Mouse (Mus musculus): Measurements from ENCODE around the gene Arid4a. TPM values are rescaled to one million over a fixed set of nuclear protein-coding genes. Genes with fewer than 3 reads are reported as not detected.
A peak's percentile ranks its signal among the peaks of the same experiment; 100 is the strongest.

Gene Arid4a
- polyA plus RNA-seq, 1 experiment from 2014 or later, result 29.5 TPM

GRCm38 (mm10) chr12:71047473-71048078, 31.8 kb downstream of the Arid4a start:
- Histone ChIP-seq H3K4me3 (ENCODE audit: control insufficient read depth in 1 of 2, insufficient read depth in 1 of 2, low read depth in 1 of 2, low read length in 2 of 2) (peak overlapping the region in 1 of 2 experiments; percentile 19; a peak in 1 of 4 replicates), H3K4me2 (ENCODE audit: low read length) (peak overlapping the region; percentile 52), H3K4me1 (ENCODE audit: control insufficient read depth in 2 of 2, insufficient read depth in 2 of 2, low read length in 2 of 2) (peaks cover 4 to 21% of the 10 kb centered on the region in 2 experiments), H3K9ac (ENCODE audit: low read length) (peak overlapping the region; percentile 32; the same call in 1 of the 2 replicates), H3K36me3 (ENCODE audit: control insufficient read depth, insufficient read depth, low read length) (peaks cover 35% of the 10 kb centered on the region), H3K9me3 (ENCODE audit: control insufficient read depth, low read length) (no peaks in the 10 kb centered on the region), H3K27me3 (ENCODE audit: control insufficient read depth, insufficient read depth, low read length) (no peaks in the 10 kb centered on the region), H3K27ac (replicated peaks in 1 of 2; ENCODE audit: control insufficient read depth in 1 of 2, insufficient read depth in 1 of 2, low read depth in 2 of 2, low read length in 2 of 2) (peak overlapping the region; percentile 51 to 66)
- 63% methylated on average over 8 of the region's 8 CpGs for WGBS
- ATAC-seq (ENCODE audit: insufficient number of reproducible peaks, insufficient read depth, low FRiP score, low read depth), result no peak

GRCm38 (mm10) chr12:71048117-71048516, 32.3 kb downstream of the Arid4a start:
- peak overlapping the region in 1 of 2 experiments; percentile 19; a peak in 3 of 4 replicates for H3K4me3 ChIP-seq (ENCODE audit: control insufficient read depth in 1 of 2, insufficient read depth in 1 of 2, low read depth in 1 of 2, low read length in 2 of 2)
- H3K27ac ChIP-seq (replicated peaks in 1 of 2; ENCODE audit: control insufficient read depth in 1 of 2, insufficient read depth in 1 of 2, low read depth in 2 of 2, low read length in 2 of 2), result peak overlapping the region; percentile 63 to 66
- peak overlapping the region; percentile 52 for H3K4me2 ChIP-seq (ENCODE audit: low read length)
- H3K9ac ChIP-seq (ENCODE audit: low read length), result peak overlapping the region; percentile 32
- 31% methylated on average over 7 of the region's 7 CpGs for WGBS
- no peaks in the 10 kb centered on the region for H3K27me3 ChIP-seq (ENCODE audit: control insufficient read depth, insufficient read depth, low read length)
- H3K4me1 ChIP-seq (ENCODE audit: control insufficient read depth in 2 of 2, insufficient read depth in 2 of 2, low read length in 2 of 2), result peaks cover 5 to 27% of the 10 kb centered on the region in 2 experiments
- no peak; the same call in 1 of the 2 replicates for ATAC-seq (ENCODE audit: insufficient number of reproducible peaks, insufficient read depth, low FRiP score, low read depth)
- H3K36me3 ChIP-seq (ENCODE audit: control insufficient read depth, insufficient read depth, low read length), result peaks cover 32% of the 10 kb centered on the region
- no peaks in the 10 kb centered on the region for H3K9me3 ChIP-seq (ENCODE audit: control insufficient read depth, low read length)

- H3K4me2 ChIP-seq (ENCODE audit: low read length), result peak overlapping the region; percentile 52
- H3K4me1 ChIP-seq (ENCODE audit: control insufficient read depth in 2 of 2, insufficient read depth in 2 of 2, low read length in 2 of 2), result peaks cover 6 to 27% of the 10 kb centered on the region in 2 experiments
- no peaks in the 10 kb centered on the region for H3K9me3 ChIP-seq (ENCODE audit: control insufficient read depth, low read length)
- no peak for ATAC-seq (ENCODE audit: insufficient number of reproducible peaks, insufficient read depth, low FRiP score, low read depth)
- H3K27me3 ChIP-seq (ENCODE audit: control insufficient read depth, insufficient read depth, low read length), result no peaks in the 10 kb centered on the region
- peak overlapping the region; percentile 32; the same call in 1 of the 2 replicates for H3K9ac ChIP-seq (ENCODE audit: low read length)
- H3K36me3 ChIP-seq (ENCODE audit: control insufficient read depth, insufficient read depth, low read length), result peaks cover 29% of the 10 kb centered on the region
- peak overlapping the region; percentile 63 to 66; a peak in 3 of 4 replicates for H3K27ac ChIP-seq (replicated peaks in 1 of 2; ENCODE audit: control insufficient read depth in 1 of 2, insufficient read depth in 1 of 2, low read depth in 2 of 2, low read length in 2 of 2)
- H3K4me3 ChIP-seq (ENCODE audit: control insufficient read depth in 1 of 2, insufficient read depth in 1 of 2, low read depth in 1 of 2, low read length in 2 of 2), result peak overlapping the region in 1 of 2 experiments; percentile 19; a peak in 3 of 4 replicates
- 35% methylated on average over 1 of the region's 1 CpGs for WGBS
Observed at GRCm38 (mm10) chr12:71048561-71048960, 32.8 kb downstream of the Arid4a start.

- H3K9me3 ChIP-seq (ENCODE audit: control insufficient read depth, low read length), result no peaks in the 10 kb centered on the region
- H3K27ac ChIP-seq (replicated peaks in 1 of 2; ENCODE audit: control insufficient read depth in 1 of 2, insufficient read depth in 1 of 2, low read depth in 2 of 2, low read length in 2 of 2), result no peak overlapping the region; a peak in 1 of 4 replicates
- ATAC-seq (ENCODE audit: insufficient number of reproducible peaks, insufficient read depth, low FRiP score, low read depth), result no peak
- H3K4me1 ChIP-seq (ENCODE audit: control insufficient read depth in 2 of 2, insufficient read depth in 2 of 2, low read length in 2 of 2), result peaks cover 7 to 27% of the 10 kb centered on the region in 2 experiments
- H3K4me3 ChIP-seq (ENCODE audit: control insufficient read depth in 1 of 2, insufficient read depth in 1 of 2, low read depth in 1 of 2, low read length in 2 of 2), result no peak overlapping the region
- H3K27me3 ChIP-seq (ENCODE audit: control insufficient read depth, insufficient read depth, low read length), result no peaks in the 10 kb centered on the region
- H3K4me2 ChIP-seq (ENCODE audit: low read length), result no peak overlapping the region
- no peak overlapping the region; the same call in 1 of the 2 replicates for H3K9ac ChIP-seq (ENCODE audit: low read length)
- peaks cover 19% of the 10 kb centered on the region for H3K36me3 ChIP-seq (ENCODE audit: control insufficient read depth, insufficient read depth, low read length)
- 86% methylated on average over 10 of the region's 10 CpGs for WGBS
Observed at GRCm38 (mm10) chr12:71049596-71050265, 33.9 kb downstream of the Arid4a start.

GRCm38 (mm10) chr12:71051079-71051478, 35.3 kb downstream of the Arid4a start:
- ATAC-seq (ENCODE audit: insufficient number of reproducible peaks, insufficient read depth, low FRiP score, low read depth), result no peak
- no peak overlapping the region for H3K9ac ChIP-seq (ENCODE audit: low read length)

GRCm38 (mm10) chr12:71052341-71052995, 36.7 kb downstream of the Arid4a start:
- no peak for ATAC-seq (ENCODE audit: insufficient number of reproducible peaks, insufficient read depth, low FRiP score, low read depth)

More at GRCm38 (mm10) chr12:71051079-71051478, 35.3 kb downstream of the Arid4a start:
- no peak overlapping the region for H3K27ac ChIP-seq (replicated peaks in 1 of 2; ENCODE audit: control insufficient read depth in 1 of 2, insufficient read depth in 1 of 2, low read depth in 2 of 2, low read length in 2 of 2)
- H3K4me1 ChIP-seq (ENCODE audit: control insufficient read depth in 2 of 2, insufficient read depth in 2 of 2, low read length in 2 of 2), result peaks cover 7 to 27% of the 10 kb centered on the region in 2 experiments
- no peak overlapping the region for H3K4me2 ChIP-seq (ENCODE audit: low read length)
- 75% methylated on average over 3 of the region's 3 CpGs for WGBS
- H3K27me3 ChIP-seq (ENCODE audit: control insufficient read depth, insufficient read depth, low read length), result no peaks in the 10 kb centered on the region
- no peak overlapping the region for H3K4me3 ChIP-seq (ENCODE audit: control insufficient read depth in 1 of 2, insufficient read depth in 1 of 2, low read depth in 1 of 2, low read length in 2 of 2)
- H3K36me3 ChIP-seq (ENCODE audit: control insufficient read depth, insufficient read depth, low read length), result peaks cover 12% of the 10 kb centered on the region
- no peaks in the 10 kb centered on the region for H3K9me3 ChIP-seq (ENCODE audit: control insufficient read depth, low read length)

GRCm38 (mm10) chr12:71053031-71053430, 37.2 kb downstream of the Arid4a start:
- Histone ChIP-seq H3K4me2 (ENCODE audit: low read length) (no peak overlapping the region), H3K27me3 (ENCODE audit: control insufficient read depth, insufficient read depth, low read length) (no peaks in the 10 kb centered on the region), H3K9ac (ENCODE audit: low read length) (no peak overlapping the region), H3K27ac (replicated peaks in 1 of 2; ENCODE audit: control insufficient read depth in 1 of 2, insufficient read depth in 1 of 2, low read depth in 2 of 2, low read length in 2 of 2) (0 out of 4 replicates have a peak overlapping the region, but pooled peaks of 1 of the 2 experiments have one; percentile 47), H3K9me3 (ENCODE audit: control insufficient read depth, low read length) (no peaks in the 10 kb centered on the region), H3K4me3 (ENCODE audit: control insufficient read depth in 1 of 2, insufficient read depth in 1 of 2, low read depth in 1 of 2, low read length in 2 of 2) (no peak overlapping the region), H3K36me3 (ENCODE audit: control insufficient read depth, insufficient read depth, low read length) (peaks cover 8% of the 10 kb centered on the region; the same call in 1 of the 2 replicates), H3K4me1 (ENCODE audit: control insufficient read depth in 2 of 2, insufficient read depth in 2 of 2, low read length in 2 of 2) (peaks cover 7 to 21% of the 10 kb centered on the region in 2 experiments)
- WGBS, result 50% methylated on average over 1 of the region's 1 CpGs
- ATAC-seq (ENCODE audit: insufficient number of reproducible peaks, insufficient read depth, low FRiP score, low read depth), result no peak

More at GRCm38 (mm10) chr12:71052341-71052995, 36.7 kb downstream of the Arid4a start:
- Histone ChIP-seq H3K27ac (replicated peaks in 1 of 2; ENCODE audit: control insufficient read depth in 1 of 2, insufficient read depth in 1 of 2, low read depth in 2 of 2, low read length in 2 of 2) (peak overlapping the region; percentile 47 to 51; a peak in 2 of 4 replicates), H3K9me3 (ENCODE audit: control insufficient read depth, low read length) (no peaks in the 10 kb centered on the region), H3K4me3 (ENCODE audit: control insufficient read depth in 1 of 2, insufficient read depth in 1 of 2, low read depth in 1 of 2, low read length in 2 of 2) (no peak overlapping the region), H3K4me1 (ENCODE audit: control insufficient read depth in 2 of 2, insufficient read depth in 2 of 2, low read length in 2 of 2) (peaks cover 7 to 26% of the 10 kb centered on the region in 2 experiments), H3K9ac (ENCODE audit: low read length) (no peak overlapping the region), H3K4me2 (ENCODE audit: low read length) (0 out of 2 replicates have a peak overlapping the region, but pooled peaks have one; percentile 2), H3K27me3 (ENCODE audit: control insufficient read depth, insufficient read depth, low read length) (no peaks in the 10 kb centered on the region), H3K36me3 (ENCODE audit: control insufficient read depth, insufficient read depth, low read length) (peaks cover 4% of the 10 kb centered on the region; the same call in 1 of the 2 replicates)
- 21% methylated on average over 7 of the region's 7 CpGs for WGBS

Measured in heart, embryonic 14.5 days (tissue).